Mouse (Mus musculus): ENCODE results near the gene Ntm.

GRCm38 (mm10) chr9:29837344-29837743 is 125.6 kb downstream of the Ntm start:
- no peak for TF ChIP-seq CTCF (IDR thresholded peaks at IDR 0.05; ENCODE audit: control insufficient read depth, insufficient read depth, insufficient read length)
- no peak for TF ChIP-seq USF1 (IDR thresholded peaks at IDR 0.05; ENCODE audit: low read depth)
- TF ChIP-seq MYOG (IDR thresholded peaks at IDR 0.05; ENCODE audit: control insufficient read depth, extremely low read depth, insufficient read length): no peak

Data from C2C12 (cell line).